Mouse (Mus musculus): Measurements from ENCODE around the gene 4931428L18Rik.

4931428L18Rik gene
- long read RNA-seq, experiment 1, result 0 reads
- long read RNA-seq, experiment 2, result 0 reads

DNA sequence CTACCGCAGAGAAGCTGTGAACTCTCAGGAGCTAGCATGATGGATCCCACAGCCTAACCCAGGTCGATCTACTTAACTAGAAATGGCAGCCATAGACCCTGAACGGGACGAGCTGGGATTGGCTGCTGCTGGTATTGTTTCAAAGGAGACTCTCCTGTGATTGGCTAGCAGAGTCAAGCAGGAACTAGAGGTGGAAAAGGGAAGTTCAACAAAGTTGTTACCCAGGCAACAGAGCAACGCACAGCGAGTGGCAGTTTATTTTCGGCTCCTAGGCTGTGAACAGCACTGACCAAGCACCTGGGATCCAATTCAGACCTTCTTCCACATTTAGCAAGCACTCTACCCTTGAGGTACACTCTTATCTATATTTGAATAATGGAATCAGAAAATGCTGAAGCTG is at the start of gene 4931428L18Rik, which contains the start of gene Pih1d3:
Gene 4931428L18Rik, minus strand, starts transcription at position 121 of the 400 bp plus-strand sequence.
Gene Pih1d3, plus strand, starts transcription at position 275 of the 400 bp plus-strand sequence.
- intact Hi-C loops (cut with DNase I), result no loop called here

DNA sequence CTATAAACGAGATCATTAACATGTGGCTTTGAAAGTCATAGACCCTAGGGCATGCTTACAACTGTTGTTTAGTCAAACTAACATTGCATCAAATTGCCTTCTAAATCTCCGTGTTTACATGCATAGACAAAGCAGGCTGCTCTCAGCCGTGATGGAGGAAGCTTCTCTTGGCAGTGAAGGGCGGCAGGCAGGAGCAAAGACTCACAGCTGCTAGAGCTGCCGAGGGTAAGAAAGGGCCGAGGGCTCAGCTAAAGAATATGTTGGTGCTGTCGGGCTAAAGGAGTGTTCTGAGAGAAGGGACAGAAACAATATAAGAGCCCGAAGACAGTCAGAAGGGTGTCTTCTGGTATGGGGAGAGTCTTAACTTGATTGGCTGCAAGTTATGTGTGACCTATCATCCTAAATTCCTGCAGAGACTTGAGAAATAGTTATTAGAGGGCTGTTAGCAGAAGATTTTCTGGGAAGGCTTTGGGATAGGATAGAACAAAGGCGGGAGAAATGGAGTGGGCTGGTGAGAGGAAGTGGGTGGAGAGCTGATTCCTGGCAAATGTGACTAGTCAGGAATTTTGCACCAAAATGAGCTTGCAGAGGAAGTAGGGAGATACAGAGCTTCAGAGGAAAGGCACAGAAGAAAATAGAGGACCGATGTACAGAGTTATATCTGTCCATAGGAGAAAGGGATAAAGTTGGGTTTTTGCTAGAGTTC is 37.9 kb upstream of the 4931428L18Rik start:
- intact Hi-C loops (cut with DNase I), result no loop called here

GRCm38 (mm10) chr1:31233319-31234036 is 11.0 kb upstream of the 4931428L18Rik start:
- intact Hi-C loops (cut with DNase I), result no loop called here

DNA sequence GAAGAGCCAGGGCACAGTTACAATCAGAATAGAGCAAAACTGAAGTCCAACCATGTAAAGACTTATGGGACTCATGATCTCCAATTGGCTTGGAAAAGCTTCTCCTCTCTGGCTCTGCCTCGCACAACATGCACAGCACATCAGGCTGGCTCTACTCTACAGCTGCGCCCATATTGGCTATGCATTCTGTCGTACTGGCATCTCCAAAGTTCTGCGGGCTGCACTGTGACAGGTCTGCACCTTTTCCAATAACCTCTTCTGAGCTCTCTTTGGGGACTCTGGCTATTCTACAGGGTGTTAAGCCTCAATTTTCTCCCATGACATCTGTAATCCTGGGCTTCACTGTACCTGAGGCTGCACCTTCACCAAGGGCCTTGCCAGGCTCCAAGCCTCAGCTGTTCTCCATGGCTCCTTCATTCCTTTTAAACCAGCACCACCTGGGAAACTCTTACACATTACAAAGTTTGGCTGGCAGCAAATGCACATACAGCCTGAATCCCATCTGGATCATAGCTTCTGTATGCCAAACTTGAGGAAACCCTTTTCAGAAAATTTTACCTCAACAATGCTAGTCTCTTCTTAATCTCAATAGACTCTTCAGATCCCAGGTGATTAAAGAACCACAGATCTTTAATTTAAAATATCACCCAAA is 1.8 kb downstream of the 4931428L18Rik start:
- intact Hi-C loops (cut with DNase I), result no loop called here

- intact Hi-C loops (cut with DNase I), result loop anchor here (5.0 kb wide), 1 partner anchor 122 kb away; no protein-coding TSS in a partner anchor
Observed at GRCm38 (mm10) chr1:31214831-31215230, 7.7 kb downstream of the 4931428L18Rik start.

GRCm38 (mm10) chr1:31210144-31210543 is 12.3 kb downstream of the 4931428L18Rik start:
- intact Hi-C loops (cut with DNase I), result loop anchor here (5.0 kb wide), 1 partner anchor 127 kb away; no protein-coding TSS in a partner anchor

GRCm38 (mm10) chr1:31205770-31206169 is 16.7 kb downstream of the 4931428L18Rik start:
- intact Hi-C loops (cut with DNase I), result no loop called here

GRCm38 (mm10) chr1:31205346-31205745 is 17.1 kb downstream of the 4931428L18Rik start:
- intact Hi-C loops (cut with DNase I), result no loop called here

GRCm38 (mm10) chr1:31203771-31204170 is 18.7 kb downstream of the 4931428L18Rik start:
- intact Hi-C loops (cut with DNase I), result no loop called here

DNA sequence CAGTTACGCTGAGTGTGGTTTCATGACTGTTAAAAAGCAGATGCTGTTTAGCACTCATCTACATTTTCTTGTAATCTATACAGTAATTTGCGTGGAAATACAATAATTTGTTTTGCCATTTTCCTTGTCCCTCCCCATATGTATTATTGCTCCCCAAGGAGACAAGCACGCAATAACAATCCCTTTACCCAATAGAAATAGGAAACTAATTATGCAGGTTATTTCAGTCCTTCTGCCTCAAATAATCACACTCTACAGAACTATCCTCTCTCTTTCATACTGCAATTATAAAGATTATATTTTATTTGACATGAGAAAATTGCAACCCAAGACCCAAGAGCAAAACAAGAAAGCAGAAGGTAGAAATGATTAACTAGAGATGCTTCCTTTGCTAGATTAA is 25.5 kb downstream of the 4931428L18Rik start:
- intact Hi-C loops (cut with DNase I), result no loop called here

- intact Hi-C loops (cut with DNase I), result no loop called here
Observed at GRCm38 (mm10) chr1:31195633-31196032, 26.9 kb downstream of the 4931428L18Rik start.

DNA sequence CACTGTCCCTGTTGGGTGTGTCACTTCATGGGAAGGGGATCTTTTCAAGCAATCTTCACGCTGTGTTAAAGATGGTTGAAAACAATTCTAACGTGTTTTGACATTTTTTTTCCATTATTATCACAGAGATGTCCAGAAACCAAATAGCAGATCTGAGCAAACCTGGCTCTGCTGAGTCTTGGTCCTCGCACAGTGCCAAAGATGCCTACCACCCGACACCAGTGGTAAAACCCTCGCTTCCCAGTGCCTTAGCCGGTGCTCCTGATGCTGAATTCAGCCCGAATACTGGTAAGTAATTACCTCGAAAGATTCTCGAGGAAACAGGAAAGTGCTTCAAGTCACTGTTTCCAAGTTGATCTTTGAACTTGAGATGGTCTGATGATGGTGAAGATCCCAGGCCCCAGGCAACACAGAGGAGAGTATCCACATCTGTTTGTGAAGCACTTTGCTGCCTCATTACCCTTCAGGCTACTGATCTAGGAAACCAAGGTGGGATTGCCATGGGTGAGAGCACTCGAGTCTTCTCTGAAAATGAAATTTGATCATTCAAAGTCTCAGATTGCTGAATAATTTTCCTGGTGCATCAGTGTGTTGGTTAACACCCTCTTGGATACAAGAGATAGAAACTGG is 32.1 kb downstream of the 4931428L18Rik start:
- intact Hi-C loops (cut with DNase I), result no loop called here

- intact Hi-C loops (cut with DNase I), result no loop called here
Observed at GRCm38 (mm10) chr1:31178264-31178663, 44.2 kb downstream of the 4931428L18Rik start.

DNA sequence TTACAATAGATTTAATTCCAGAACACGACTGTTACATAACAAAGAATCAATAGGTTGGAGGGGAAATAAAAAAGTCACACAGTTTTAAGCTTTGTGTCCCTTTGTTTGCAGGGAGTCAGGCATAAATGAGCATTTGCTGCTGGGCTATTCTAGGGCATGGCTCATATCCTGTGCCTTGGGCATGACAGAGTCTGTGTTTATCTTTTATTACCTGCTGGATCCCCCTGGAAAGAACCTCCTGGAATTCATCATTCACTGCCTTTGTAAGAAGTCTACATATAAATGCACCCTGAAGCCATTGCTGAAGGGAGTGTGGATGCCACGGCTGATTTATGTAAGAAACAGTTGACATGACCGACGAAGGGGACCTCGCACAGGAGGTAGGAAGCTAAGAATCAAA is 46.4 kb downstream of the 4931428L18Rik start, which contains the start of gene Lgsn:
Gene Lgsn, plus strand, starts transcription at position 301 of the 400 bp plus-strand sequence.
- intact Hi-C loops (cut with DNase I), result no loop called here

- intact Hi-C loops (cut with DNase I), result no loop called here
Observed at GRCm38 (mm10) chr1:31175401-31175800, 47.1 kb downstream of the 4931428L18Rik start.

GRCm38 (mm10) chr1:31165326-31166121 is 57.0 kb downstream of the 4931428L18Rik start:
- intact Hi-C loops (cut with DNase I), result no loop called here

- intact Hi-C loops (cut with DNase I), result no loop called here
Observed at GRCm38 (mm10) chr1:31164527-31165189, 57.8 kb downstream of the 4931428L18Rik start.

GRCm38 (mm10) chr1:31156884-31157283 is 65.6 kb downstream of the 4931428L18Rik start:
- intact Hi-C loops (cut with DNase I), result loop anchor here (5.0 kb wide), 1 partner anchor 460 kb away; no protein-coding TSS in a partner anchor

GRCm38 (mm10) chr1:31156185-31156584 is 66.3 kb downstream of the 4931428L18Rik start:
- intact Hi-C loops (cut with DNase I), result loop anchor here (5.0 kb wide), 1 partner anchor 459 kb away; no protein-coding TSS in a partner anchor

Measured in adrenal gland (tissue).